In the genomic region with DNA sequence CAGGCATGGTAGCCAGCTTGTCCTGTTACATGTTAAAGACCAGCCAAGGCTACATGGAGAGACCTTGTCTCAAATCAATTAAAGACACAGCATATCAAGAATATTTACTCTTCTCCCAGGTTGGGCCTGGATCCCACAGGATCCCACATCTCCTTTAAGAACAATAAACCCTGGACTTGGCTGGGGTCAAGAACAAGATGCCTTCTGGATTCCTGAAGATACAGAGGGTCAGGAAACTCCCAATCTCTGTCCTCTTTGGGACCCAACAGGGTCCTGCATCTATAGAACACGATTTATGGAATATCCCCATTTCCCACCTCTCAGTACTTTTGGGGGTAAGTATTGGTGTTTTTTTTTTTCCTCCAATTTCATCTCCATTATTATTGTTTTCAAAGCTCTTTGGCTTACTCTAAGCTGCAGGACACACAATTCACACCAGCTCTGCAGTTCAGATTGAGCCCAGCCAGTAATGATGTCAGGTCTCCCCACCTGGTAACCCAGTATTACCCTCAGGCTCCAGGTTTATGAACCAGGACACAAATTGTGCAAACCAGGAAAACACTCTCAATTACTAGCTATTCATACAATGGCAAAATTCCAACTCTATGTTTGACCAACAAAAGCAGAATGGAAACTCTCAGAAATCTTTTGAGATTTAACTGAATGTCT, we compare ENCODE assay signal across 12 mouse cellular contexts. TPM values are rescaled to one million over a fixed set of nuclear protein-coding genes. Genes with fewer than 3 reads are reported as not detected.
DNase-seq lines count a peak whose midpoint lies in the region; ATAC-seq lines count a peak whose summit lies in the region.
"Had no signal": no experiment of that assay in that cellular context is flagged by ENCODE, and none has a peak within 500 bp of the region (broad histone marks: within the 10 kb centered on the region; RNA-seq: fewer than 3 reads in every experiment).

No protein-coding gene starts in this region.

- ATAC-seq in hindbrain, embryonic 15.5 days (ENCODE audit: low FRiP score, low read depth): no peak
- ATAC-seq in midbrain, embryonic 16.5 days: no peak
- no peak for ATAC-seq in erythroid progenitor cell, adult 5-6 weeks (replicated peaks; ENCODE audit: low FRiP score, poor library complexity, severe bottlenecking)

- H3K9ac ChIP-seq in hindbrain, embryonic 15.5 days: no peak overlapping the region
- H3K9ac ChIP-seq in midbrain, embryonic 16.5 days (ENCODE audit: low read depth, low read length): peak overlapping the region; percentile 70; the same call in 1 of the 2 replicates

- no peak overlapping the region for H3K27ac ChIP-seq in hindbrain, embryonic 15.5 days (replicated peaks)
- H3K27ac ChIP-seq in midbrain, embryonic 16.5 days (ENCODE audit: low read length): no peak overlapping the region

- H3K4me2 ChIP-seq in hindbrain, embryonic 15.5 days: peak overlapping the region; percentile 79
- H3K4me2 ChIP-seq in midbrain, embryonic 16.5 days (ENCODE audit: low read length): no peak overlapping the region

- 55% methylated on average over 1 of the region's 1 CpGs for WGBS in hindbrain, embryonic 15.5 days
- WGBS in midbrain, embryonic 16.5 days: 39% methylated on average over 1 of the region's 1 CpGs

- no peak overlapping the region; the same call in 1 of the 2 replicates for H3K4me3 ChIP-seq in hindbrain, embryonic 15.5 days
- no peak overlapping the region for H3K4me3 ChIP-seq in midbrain, embryonic 16.5 days (ENCODE audit: low read depth, low read length)

- DNase-seq in embryo, embryonic 9.5 days (ENCODE audit: extremely low spot score): peak; percentile 54
- DNase-seq in embryo, embryonic 11 days: no peak
- DNase-seq in lung, postnatal 36 days: peak; percentile 17
- DNase-seq in lung, postnatal 14 days: no peak
- no peak for DNase-seq in cerebellum, postnatal 14 days
- DNase-seq: B cell, adult 2 months; kidney, adult 2 months had no signal

- H3K36me3 ChIP-seq in hindbrain, embryonic 15.5 days: 0 out of 2 replicates have a peak, but pooled peaks cover 6% of the 10 kb centered on the region
- H3K36me3 ChIP-seq in midbrain, embryonic 16.5 days (ENCODE audit: control insufficient read depth, insufficient read depth, low read length): no peaks in the 10 kb centered on the region

- peaks cover 17% of the 10 kb centered on the region for H3K4me1 ChIP-seq in hindbrain, embryonic 15.5 days (replicated peaks)
- peaks cover 19% of the 10 kb centered on the region for H3K4me1 ChIP-seq in midbrain, embryonic 16.5 days (ENCODE audit: control insufficient read depth, insufficient read depth, low read length)

- no peaks in the 10 kb centered on the region for H3K9me3 ChIP-seq in hindbrain, embryonic 15.5 days
- H3K9me3 ChIP-seq in midbrain, embryonic 16.5 days (replicated peaks; ENCODE audit: control insufficient read depth, low read length, poor library complexity, severe bottlenecking): no peaks in the 10 kb centered on the region

- no peaks in the 10 kb centered on the region for H3K27me3 ChIP-seq in hindbrain, embryonic 15.5 days
- H3K27me3 ChIP-seq in midbrain, embryonic 16.5 days (ENCODE audit: control insufficient read depth, insufficient read depth, low read depth, low read length): no peaks in the 10 kb centered on the region

RNA-seq across cellular contexts. Expression of gene 1810009A15Rik, which starts 1.6 kb away (rescaled TPM):
- 45.3 and 51.6 TPM in 2 replicates for polyA plus RNA-seq in hindbrain, embryonic 15.5 days (2015; fragmentation: Nextera tagmentation; extraction: Ambion mirVana)
- polyA plus RNA-seq in midbrain, embryonic 16.5 days (2015; fragmentation: Nextera tagmentation; extraction: Ambion mirVana): 35.4 and 39.2 TPM in 2 replicates
- 11.5 and 13.4 TPM in 2 replicates for total RNA-seq in erythroid progenitor cell, adult 5-6 weeks (2015; ENCODE audit: low replicate concordance)
- 7.0 and 32.0 TPM in 2 replicates for total RNA-seq in erythroid progenitor cell, adult 5-6 weeks (2017; ENCODE audit: low replicate concordance)

RNA-seq across cellular contexts. Expression of gene Gm49416, which starts 1.7 kb away (rescaled TPM):
- not detected in 2 replicates for polyA plus RNA-seq in hindbrain, embryonic 15.5 days (2015; fragmentation: Nextera tagmentation; extraction: Ambion mirVana)
- 0.43 TPM in 1 of 2 replicates, not detected in the other for polyA plus RNA-seq in midbrain, embryonic 16.5 days (2015; fragmentation: Nextera tagmentation; extraction: Ambion mirVana)
- total RNA-seq in erythroid progenitor cell, adult 5-6 weeks (2015; ENCODE audit: low replicate concordance): not detected in 2 replicates
- total RNA-seq in erythroid progenitor cell, adult 5-6 weeks (2017; ENCODE audit: low replicate concordance): not detected in 2 replicates
- polyA plus RNA-seq: kidney, adult 2 months had no signal

RNA-seq across cellular contexts. Expression of gene Gm49403, which starts 3.3 kb away (rescaled TPM):
- polyA plus RNA-seq in hindbrain, embryonic 15.5 days (2015; fragmentation: Nextera tagmentation; extraction: Ambion mirVana): not detected in 2 replicates
- not detected in 2 replicates for polyA plus RNA-seq in midbrain, embryonic 16.5 days (2015; fragmentation: Nextera tagmentation; extraction: Ambion mirVana)
- not detected in 2 replicates for total RNA-seq in erythroid progenitor cell, adult 5-6 weeks (2015; ENCODE audit: low replicate concordance)
- total RNA-seq in erythroid progenitor cell, adult 5-6 weeks (2017; ENCODE audit: low replicate concordance): not detected in 2 replicates
- polyA plus RNA-seq: brain, embryonic 14.5 days; kidney, adult 2 months; spleen, adult 2 months had no signal

RNA-seq across cellular contexts. Expression of gene Lbhd1, which starts 3.5 kb away (rescaled TPM):
- polyA plus RNA-seq in hindbrain, embryonic 15.5 days (2015; fragmentation: Nextera tagmentation; extraction: Ambion mirVana): 43.0 and 45.2 TPM in 2 replicates
- polyA plus RNA-seq in midbrain, embryonic 16.5 days (2015; fragmentation: Nextera tagmentation; extraction: Ambion mirVana): 30.5 and 31.7 TPM in 2 replicates
- 36.4 and 44.9 TPM in 2 replicates for total RNA-seq in erythroid progenitor cell, adult 5-6 weeks (2015; ENCODE audit: low replicate concordance)
- total RNA-seq in erythroid progenitor cell, adult 5-6 weeks (2017; ENCODE audit: low replicate concordance): 6.4 and 9.9 TPM in 2 replicates

RNA-seq across cellular contexts. Expression of gene Ints5, which starts 5.8 kb away (rescaled TPM):
- polyA plus RNA-seq in hindbrain, embryonic 15.5 days (2015; fragmentation: Nextera tagmentation; extraction: Ambion mirVana): 33.0 and 35.3 TPM in 2 replicates
- 29.2 and 30.9 TPM in 2 replicates for polyA plus RNA-seq in midbrain, embryonic 16.5 days (2015; fragmentation: Nextera tagmentation; extraction: Ambion mirVana)
- 10.1 and 14.3 TPM in 2 replicates for total RNA-seq in erythroid progenitor cell, adult 5-6 weeks (2015; ENCODE audit: low replicate concordance)
- total RNA-seq in erythroid progenitor cell, adult 5-6 weeks (2017; ENCODE audit: low replicate concordance): 7.1 and 7.6 TPM in 2 replicates

Comparison
In these comparisons a context has a peak if more than half of its experiments do, and no peak if none do; other contexts are left out.
1. DNase-seq: peak in embryo, embryonic 9.5 days (single experiment) and lung, postnatal 36 days (single experiment); none in embryo, embryonic 11 days (single experiment), lung, postnatal 14 days (single experiment) and cerebellum, postnatal 14 days (0 of 2).